Mouse (Mus musculus) kidney, postnatal 10 days (tissue): ENCODE measurements at regions not wholly inside any gene's neighbourhood (a gene's known extent, or its start where the extent isn't known, plus 50 kb on each side); places are given as distances from the start of the nearest gene placed in this dataset.
"Not testable (repeated sequence)": the region's sequence is repeated elsewhere in the genome, so short reads cannot be mapped to it uniquely, and the experiment has no call there.

Source experiments
- DNase-seq: peaks from one replicate; pipeline ENCODE4 v3.0.0; 2021; ENCODE audit warnings: mixed read lengths

- DNase-seq = not testable (repeated sequence)
Measured at GRCm38 (mm10) chr16:55575609-55576283, 263.0 kb downstream of the Nfkbiz start.

DNA sequence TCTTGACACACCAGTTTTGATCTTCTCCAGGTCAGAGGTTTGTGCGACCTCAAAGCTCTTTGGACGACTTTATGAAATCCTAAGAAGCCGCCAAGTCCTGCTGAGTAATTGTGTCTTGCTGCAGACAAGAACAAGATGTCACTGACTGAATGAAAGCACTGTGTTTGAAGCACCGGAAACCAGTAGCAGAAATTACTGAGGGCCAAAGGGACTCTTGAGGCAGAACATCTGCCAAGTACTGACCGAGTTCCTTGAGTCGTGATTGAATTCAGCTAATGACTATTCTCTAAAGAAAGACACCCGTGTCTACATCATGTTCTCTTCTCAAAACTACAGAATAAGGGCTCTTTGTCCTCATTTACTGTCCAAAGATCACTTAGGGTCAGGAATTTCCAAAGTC is 267.6 kb downstream of the Nfkbiz start:
- DNase-seq = peak; percentile 30

DNA sequence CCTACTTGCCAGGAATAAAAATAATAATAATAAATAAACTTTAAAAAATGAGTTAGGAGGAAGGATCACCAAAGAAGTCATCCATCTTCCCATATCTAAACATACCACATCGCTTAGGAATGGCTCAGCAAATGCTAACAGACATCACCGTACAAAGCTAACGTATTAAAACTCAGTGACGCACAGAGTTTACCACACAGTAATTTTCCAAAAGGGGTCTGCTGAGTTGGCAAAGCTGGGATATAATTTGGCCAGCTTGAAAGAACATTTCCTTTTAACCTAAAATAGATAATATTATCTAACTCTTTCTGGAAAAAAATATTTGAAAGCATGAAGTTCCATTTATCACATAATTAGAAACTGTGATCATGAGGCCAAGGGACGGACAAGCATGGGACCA is 268.6 kb downstream of the Nfkbiz start:
- DNase-seq = no peak

- DNase-seq = no peak
Measured at GRCm38 (mm10) chr16:55555821-55556535, 258.2 kb upstream of the Zpld1 start.

DNA sequence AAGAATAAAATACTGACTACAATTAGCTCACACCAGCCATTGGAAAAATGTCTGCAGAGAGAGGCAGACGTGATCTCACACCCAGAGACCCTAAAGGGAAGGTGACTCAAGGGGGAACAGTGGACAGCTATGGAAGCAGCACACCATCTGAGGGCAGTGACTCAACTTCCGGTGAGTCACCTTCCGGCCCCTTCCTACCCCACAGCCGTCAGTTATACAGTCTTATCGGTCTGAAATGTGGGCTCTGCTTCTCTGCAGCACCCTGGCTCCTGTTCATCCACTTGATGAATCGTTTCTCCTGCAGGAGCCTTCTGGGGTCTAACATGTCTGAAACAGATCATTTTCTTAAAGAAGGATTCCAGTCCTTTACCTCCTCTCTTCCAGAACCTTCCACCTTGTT is 257.4 kb upstream of the Zpld1 start:
- no peak for DNase-seq

GRCm38 (mm10) chr16:55553896-55554295 is 256.1 kb upstream of the Zpld1 start:
- no peak for DNase-seq

GRCm38 (mm10) chr16:55551348-55551747 is 253.6 kb upstream of the Zpld1 start:
- no peak for DNase-seq

- DNase-seq = no peak
Measured at GRCm38 (mm10) chr16:55550649-55551312, 253.0 kb upstream of the Zpld1 start.

DNA sequence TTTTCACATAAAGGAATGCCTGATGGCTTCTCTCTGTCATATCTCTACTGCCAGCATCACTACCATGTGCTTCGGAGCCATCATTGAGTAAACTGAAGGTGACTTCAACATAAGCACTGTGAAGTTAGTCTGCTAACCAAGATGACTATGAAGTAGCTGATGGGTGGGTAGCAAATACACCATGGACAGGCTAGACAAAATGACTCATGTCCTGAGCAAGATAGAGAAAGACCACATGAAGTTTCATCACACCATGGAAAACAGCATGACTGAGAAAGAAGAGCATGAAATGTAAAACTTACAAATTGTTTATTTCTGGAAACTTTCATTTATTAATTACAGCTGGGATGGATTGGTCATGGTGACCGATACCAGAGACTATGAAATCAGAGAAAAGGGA is 249.3 kb upstream of the Zpld1 start:
- no peak for DNase-seq

- DNase-seq = no peak
Measured at GRCm38 (mm10) chr16:55540336-55541015, 242.7 kb upstream of the Zpld1 start.

DNA sequence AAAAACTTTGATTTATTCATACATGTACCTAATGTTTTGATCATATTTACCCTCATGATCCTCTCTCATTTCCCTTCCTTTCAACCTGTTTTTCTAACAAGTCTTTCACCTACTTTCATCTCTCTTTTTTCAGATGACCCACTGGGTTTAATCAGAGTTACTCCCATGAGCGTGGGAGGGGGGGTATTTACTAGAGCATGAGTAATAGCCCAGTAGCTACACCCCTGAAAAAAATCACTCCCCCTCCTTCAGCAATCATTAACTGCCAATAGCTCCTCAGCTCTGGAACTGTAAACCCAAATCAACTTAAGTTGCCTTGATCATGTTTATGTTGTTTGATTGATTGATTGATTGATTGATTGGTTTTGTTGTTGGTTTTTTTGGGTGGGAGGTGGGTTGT is 241.4 kb upstream of the Zpld1 start:
- DNase-seq = no peak

DNA sequence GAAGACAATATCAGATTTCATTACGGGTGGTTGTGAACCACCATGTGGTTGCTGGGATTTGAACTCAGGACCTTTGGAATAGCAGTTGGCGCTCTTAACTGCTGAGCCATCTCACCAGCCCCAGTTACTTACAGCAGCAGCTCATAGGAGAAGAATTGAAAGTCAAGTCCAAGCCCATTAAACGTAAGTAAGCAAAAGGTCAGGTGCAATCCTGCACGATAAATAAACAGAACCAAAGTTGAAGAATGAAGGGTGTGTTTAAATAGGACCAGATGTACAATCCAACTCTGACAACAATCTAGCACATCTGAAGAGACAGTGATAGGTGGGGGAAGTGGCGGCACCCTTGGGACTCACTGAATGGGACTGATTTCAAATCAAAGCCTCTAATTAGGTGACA is 239.8 kb upstream of the Zpld1 start:
- no peak for DNase-seq

DNA sequence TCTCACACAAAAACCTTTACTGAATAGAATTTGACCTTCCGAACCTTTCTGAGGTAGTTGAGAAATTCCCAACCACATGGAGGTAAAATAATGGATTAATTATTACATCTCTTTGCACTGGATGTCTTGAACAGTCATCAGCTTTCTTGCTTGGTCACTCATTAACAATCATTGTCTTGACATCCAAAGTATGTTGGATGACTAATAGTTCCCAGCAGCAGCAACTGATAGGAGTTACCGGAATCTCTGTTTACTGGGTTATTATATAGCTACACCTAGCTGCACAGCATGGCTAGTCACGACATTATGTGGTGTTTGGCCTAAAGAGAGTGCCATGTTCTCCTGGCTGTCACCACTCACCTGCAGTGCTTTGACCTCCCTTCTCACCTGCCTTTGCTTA is 234.9 kb upstream of the Zpld1 start:
- DNase-seq = no peak

GRCm38 (mm10) chr16:55530844-55531243 is 233.1 kb upstream of the Zpld1 start:
- DNase-seq = no peak

DNA sequence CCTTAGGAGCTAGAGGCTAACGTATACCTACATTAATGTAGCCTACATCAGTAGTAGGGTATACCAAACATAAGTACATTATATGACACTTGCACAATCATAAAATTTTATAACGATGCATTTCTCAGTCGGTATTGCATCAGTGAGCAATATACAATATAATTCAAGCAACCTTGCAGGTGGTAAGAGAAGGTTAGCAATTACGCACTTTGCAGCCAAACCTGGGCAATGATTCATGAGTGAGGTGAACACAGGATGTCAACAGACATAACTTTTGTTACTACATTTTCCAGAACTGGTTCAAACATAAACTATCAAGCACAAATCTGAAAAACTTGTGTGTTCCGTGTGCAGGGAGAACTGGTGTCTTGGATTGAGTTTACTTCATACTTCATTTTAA is 229.9 kb upstream of the Zpld1 start:
- no peak for DNase-seq

GRCm38 (mm10) chr16:55526230-55526842 is 228.6 kb upstream of the Zpld1 start:
- no peak for DNase-seq

- DNase-seq = no peak
Measured at GRCm38 (mm10) chr16:55523264-55523663, 225.5 kb upstream of the Zpld1 start.

GRCm38 (mm10) chr16:55522283-55522682 is 224.5 kb upstream of the Zpld1 start:
- DNase-seq = no peak

GRCm38 (mm10) chr16:55521421-55521971 is 223.7 kb upstream of the Zpld1 start:
- no peak for DNase-seq

DNA sequence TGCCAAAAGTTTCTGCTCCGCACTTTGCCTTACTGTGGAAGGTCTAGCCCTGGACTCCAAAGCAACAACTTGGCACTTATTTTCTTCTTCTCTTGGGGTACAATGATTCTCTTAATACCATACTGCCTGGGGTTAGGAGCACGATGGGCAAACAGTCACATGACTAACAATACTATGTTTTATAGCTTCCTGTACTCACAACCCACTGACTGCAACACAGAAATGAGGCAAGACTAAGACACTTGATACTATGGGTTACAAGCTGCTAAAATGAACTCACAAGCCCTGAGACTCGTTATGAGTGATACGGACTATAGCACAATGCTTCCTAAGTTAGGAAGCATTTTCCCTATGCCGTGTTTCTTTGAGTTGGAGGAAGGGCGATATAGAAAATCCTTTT is 222.3 kb upstream of the Zpld1 start:
- no peak for DNase-seq

DNA sequence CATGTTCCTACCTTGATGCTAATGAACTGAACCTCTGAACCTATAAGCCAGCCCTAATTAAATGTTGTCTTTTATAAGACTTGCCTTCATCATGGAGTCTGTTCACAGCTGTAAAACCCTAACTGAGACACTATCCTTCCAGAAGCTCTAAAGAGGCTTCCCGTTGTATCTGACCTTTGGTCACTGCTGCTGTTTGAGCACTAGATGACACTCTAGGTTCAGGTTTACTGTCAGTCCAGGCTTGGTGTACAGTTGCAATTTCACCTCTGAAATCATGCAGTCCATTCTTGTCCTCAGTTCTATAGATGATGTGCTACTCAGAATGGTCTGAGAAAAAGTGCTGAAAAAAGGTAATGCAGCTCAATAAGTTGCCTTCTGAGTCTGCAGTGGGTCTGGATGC is 221.9 kb upstream of the Zpld1 start:
- peak; percentile 21 for DNase-seq

DNA sequence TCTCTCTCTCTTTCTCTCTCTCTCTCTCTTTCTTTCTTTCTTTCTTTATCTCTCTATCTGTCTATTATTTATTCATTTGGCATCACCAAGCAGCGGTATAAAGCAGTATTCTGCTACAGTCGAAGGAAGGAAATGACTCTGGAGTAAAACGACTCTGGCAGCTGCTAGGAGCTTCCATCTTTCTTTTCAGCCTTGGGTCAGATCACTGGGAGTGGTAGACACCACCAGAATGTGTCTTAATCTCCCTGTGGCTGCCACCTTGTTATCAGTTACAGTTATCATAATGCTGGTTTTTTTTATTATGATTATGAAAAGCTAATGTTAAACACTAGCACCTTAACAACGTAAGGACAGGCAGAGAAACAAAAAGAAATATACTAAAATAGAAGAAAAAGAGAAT is 219.2 kb upstream of the Zpld1 start:
- DNase-seq = no peak

- no peak for DNase-seq
Measured at GRCm38 (mm10) chr16:55515228-55515696, 217.5 kb upstream of the Zpld1 start.
